Mouse (Mus musculus): ENCODE measurements at regions not wholly inside any gene's neighbourhood (a gene's known extent, or its start where the extent isn't known, plus 50 kb on each side); places are given as distances from the start of the nearest gene placed in this dataset.

DNA sequence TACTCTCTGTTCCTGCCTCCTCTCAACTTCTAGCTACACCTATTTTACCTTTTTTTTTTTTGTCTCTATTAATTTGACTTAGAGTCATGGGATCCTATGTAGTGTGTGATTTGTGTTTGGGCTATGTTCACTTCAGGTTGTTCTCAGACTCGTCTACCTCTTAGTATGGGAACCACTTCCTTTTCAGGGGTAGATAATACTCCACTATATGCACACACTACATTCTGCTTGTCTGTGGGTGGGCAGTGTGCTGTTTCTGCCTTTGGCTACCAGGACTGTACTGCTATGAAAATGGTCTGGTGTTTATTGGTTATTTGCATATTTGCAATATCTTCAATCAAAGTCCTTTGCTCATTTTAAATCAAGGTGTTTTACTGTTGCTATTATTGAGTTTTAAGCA, 71.6 kb upstream of the Cpm start:
- H3K4me3 ChIP-seq, result no peak overlapping the region
- H3K36me3 ChIP-seq (replicated peaks), result no peaks in the 10 kb centered on the region
- H3K27me3 ChIP-seq (replicated peaks), result no peaks in the 10 kb centered on the region; the same call in 1 of the 2 replicates
- no peak overlapping the region for H3K4me2 ChIP-seq
- no peak overlapping the region for H3K9ac ChIP-seq
- WGBS, result 91% methylated on average over 1 of the region's 1 CpGs
- no peaks in the 10 kb centered on the region for H3K4me1 ChIP-seq
- H3K27ac ChIP-seq, result no peak overlapping the region
- no peaks in the 10 kb centered on the region for H3K9me3 ChIP-seq
- ATAC-seq (replicated peaks), result no peak

- Histone ChIP-seq H3K4me1 (no peaks in the 10 kb centered on the region), H3K4me3 (no peak overlapping the region), H3K27me3 (replicated peaks) (no peaks in the 10 kb centered on the region; the same call in 1 of the 2 replicates), H3K4me2 (no peak overlapping the region), H3K27ac (no peak overlapping the region), H3K36me3 (replicated peaks) (no peaks in the 10 kb centered on the region), H3K9me3 (no peaks in the 10 kb centered on the region), H3K9ac (no peak overlapping the region)
- no peak for ATAC-seq (replicated peaks)
- WGBS, result 85% methylated on average over 14 of the region's 14 CpGs
Observed at GRCm38 (mm10) chr10:117556851-117557542, 72.3 kb upstream of the Cpm start.

DNA sequence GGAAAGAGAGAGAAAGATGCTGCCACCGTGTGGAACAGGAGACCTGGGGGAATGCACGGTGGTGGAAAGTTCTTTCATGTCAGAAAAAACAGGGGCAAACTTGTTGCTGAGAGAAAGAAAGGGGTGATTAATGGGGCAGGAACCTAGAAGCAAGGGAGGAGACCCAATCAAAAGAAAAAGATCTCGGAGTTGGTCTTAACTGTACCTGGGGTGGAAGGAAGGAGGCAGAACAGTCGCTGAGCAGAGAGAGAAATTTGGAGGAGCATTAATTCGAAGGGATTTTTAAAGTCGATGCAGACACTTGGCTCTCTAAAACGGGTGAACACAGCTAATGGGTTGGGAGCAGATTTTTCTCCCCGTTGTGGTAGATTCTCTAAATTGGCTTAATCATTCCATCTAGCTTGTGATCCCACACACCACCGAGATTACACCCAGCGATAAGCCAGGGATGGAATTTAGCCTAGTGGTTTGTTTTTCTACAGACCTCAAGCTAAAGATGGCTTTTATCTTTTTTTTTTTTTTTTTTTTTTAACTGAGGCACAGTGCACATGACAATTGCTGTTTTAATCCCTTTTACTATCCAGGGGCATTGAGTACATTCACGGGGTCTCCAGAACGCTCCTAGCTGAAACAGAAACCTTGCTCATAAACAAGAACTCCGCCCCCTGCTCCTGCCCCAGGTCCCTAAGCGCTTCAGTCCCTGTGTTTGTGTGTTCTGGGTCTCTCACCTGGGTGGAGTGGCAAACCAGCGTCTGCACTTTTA, 73.1 kb upstream of the Cpm start:
- 38% methylated on average over 15 of the region's 15 CpGs for WGBS
- ATAC-seq (replicated peaks), result no peak
- no peaks in the 10 kb centered on the region for H3K4me1 ChIP-seq
- H3K27ac ChIP-seq, result no peak overlapping the region
- no peak overlapping the region for H3K4me3 ChIP-seq
- no peaks in the 10 kb centered on the region for H3K36me3 ChIP-seq (replicated peaks)
- no peaks in the 10 kb centered on the region for H3K9me3 ChIP-seq
- no peak overlapping the region for H3K9ac ChIP-seq
- H3K4me2 ChIP-seq, result no peak overlapping the region
- no peaks in the 10 kb centered on the region; the same call in 1 of the 2 replicates for H3K27me3 ChIP-seq (replicated peaks)

- ATAC-seq (replicated peaks), result no peak
- H3K36me3 ChIP-seq (replicated peaks), result no peaks in the 10 kb centered on the region
- H3K4me2 ChIP-seq, result no peak overlapping the region
- no peaks in the 10 kb centered on the region for H3K9me3 ChIP-seq
- H3K27ac ChIP-seq, result no peak overlapping the region
- no peaks in the 10 kb centered on the region; the same call in 1 of the 2 replicates for H3K27me3 ChIP-seq (replicated peaks)
- no peak overlapping the region for H3K9ac ChIP-seq
- no peak overlapping the region for H3K4me3 ChIP-seq
- 87% methylated on average over 10 of the region's 10 CpGs for WGBS
- H3K4me1 ChIP-seq, result no peaks in the 10 kb centered on the region
Observed at GRCm38 (mm10) chr10:117555542-117555941, 73.8 kb upstream of the Cpm start.

DNA sequence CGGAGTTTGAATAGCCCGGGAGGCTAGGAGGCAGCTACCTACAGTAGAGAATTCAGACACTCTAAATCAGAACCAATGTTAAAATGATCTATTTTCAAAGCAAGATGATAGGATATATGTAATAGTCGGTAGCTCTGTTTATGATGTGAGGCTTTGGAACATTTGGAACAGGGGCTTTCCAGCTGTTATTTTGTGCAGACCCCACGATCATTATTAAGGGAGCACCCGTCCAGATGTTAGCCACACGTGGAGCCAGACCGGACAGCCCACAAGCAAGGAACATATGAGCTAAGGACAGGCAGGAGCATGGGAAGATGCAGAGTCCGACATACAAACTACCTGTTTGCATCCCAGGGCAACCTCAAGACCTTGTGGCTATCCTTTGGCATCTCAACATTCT, 74.3 kb upstream of the Cpm start:
- no peaks in the 10 kb centered on the region for H3K36me3 ChIP-seq (replicated peaks)
- H3K27me3 ChIP-seq (replicated peaks), result no peaks in the 10 kb centered on the region; the same call in 1 of the 2 replicates
- WGBS, result 86% methylated on average over 8 of the region's 8 CpGs
- no peaks in the 10 kb centered on the region for H3K9me3 ChIP-seq
- no peak for ATAC-seq (replicated peaks)
- no peak overlapping the region for H3K4me3 ChIP-seq
- H3K4me1 ChIP-seq, result no peaks in the 10 kb centered on the region
- H3K9ac ChIP-seq, result no peak overlapping the region
- H3K27ac ChIP-seq, result no peak overlapping the region
- no peak overlapping the region for H3K4me2 ChIP-seq

DNA sequence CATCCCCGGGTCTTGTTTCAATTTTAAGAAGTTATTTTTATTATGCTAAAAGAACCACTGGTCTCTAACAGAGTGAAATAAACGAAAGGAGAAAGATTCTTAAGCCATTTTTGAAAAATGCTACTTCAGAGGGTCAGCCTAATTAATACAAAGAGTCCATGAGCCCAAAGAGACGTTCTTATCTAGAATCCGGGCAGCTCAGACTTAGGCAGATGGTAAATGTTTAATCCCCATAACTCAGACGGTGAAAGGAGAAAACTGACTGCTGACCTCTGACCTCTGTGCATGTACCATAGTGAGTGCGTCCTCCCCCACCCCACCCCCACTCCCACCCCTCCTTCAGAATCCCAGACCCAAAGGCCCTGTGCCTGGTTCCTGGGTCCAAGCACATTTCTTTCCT, 74.8 kb upstream of the Cpm start:
- Histone ChIP-seq H3K9me3 (no peaks in the 10 kb centered on the region), H3K4me2 (no peak overlapping the region), H3K27ac (no peak overlapping the region), H3K4me1 (no peaks in the 10 kb centered on the region), H3K9ac (no peak overlapping the region), H3K27me3 (replicated peaks) (no peaks in the 10 kb centered on the region; the same call in 1 of the 2 replicates), H3K4me3 (no peak overlapping the region), H3K36me3 (replicated peaks) (no peaks in the 10 kb centered on the region)
- WGBS, result 47% methylated on average over 6 of the region's 6 CpGs
- no peak for ATAC-seq (replicated peaks)

DNA sequence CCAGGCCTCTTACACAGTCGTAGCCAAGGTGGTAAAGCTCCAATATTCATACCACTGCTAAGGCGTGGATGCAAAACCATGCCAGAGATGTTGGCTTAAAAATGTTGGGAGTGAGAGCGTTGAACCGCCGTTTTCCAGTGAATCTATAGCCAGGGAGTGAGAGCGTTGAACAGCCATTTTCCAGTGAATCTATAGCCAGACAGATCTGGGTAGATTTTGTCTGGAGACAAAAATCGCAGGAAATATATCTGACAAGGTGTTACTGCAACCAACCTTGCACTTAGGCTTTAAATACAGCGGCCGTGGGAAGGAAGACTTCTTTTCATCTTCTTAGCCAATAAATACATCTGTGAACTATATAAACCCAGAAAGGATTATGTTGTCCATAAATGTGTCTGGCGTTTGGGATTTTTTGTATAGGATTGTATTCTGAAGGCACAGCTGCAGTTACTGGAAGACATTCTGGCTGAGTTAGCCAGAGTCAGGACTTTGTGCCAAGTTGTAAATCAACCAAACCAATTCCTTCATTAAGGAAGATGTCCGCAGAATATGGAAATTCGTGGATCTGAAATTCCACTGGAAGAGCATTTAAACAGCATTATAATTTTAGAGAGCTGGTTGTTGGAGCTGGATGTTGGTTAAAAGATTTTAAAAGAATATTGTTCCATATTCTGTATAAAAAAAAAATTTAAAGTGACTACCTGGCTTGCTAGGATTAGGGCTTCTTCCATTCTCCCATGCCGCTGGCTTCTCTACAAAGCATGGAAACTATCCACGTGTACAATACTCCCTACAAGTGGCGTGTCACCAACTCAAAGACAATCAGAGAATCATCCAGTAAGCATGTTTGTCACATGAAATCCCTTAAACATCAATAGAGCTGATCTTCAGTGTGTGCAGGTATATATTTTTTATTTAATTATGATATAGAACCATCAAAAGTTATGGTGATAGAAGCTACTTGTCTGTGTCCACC, 75.8 kb upstream of the Cpm start:
- no peaks in the 10 kb centered on the region for H3K36me3 ChIP-seq (replicated peaks)
- WGBS, result 87% methylated on average over 15 of the region's 15 CpGs
- no peaks in the 10 kb centered on the region; the same call in 1 of the 2 replicates for H3K27me3 ChIP-seq (replicated peaks)
- ATAC-seq (replicated peaks), result no peak
- H3K4me1 ChIP-seq, result no peaks in the 10 kb centered on the region
- H3K9ac ChIP-seq, result no peak overlapping the region
- no peak overlapping the region for H3K4me2 ChIP-seq
- no peak overlapping the region for H3K4me3 ChIP-seq
- H3K9me3 ChIP-seq, result no peaks in the 10 kb centered on the region
- no peak overlapping the region for H3K27ac ChIP-seq

DNA sequence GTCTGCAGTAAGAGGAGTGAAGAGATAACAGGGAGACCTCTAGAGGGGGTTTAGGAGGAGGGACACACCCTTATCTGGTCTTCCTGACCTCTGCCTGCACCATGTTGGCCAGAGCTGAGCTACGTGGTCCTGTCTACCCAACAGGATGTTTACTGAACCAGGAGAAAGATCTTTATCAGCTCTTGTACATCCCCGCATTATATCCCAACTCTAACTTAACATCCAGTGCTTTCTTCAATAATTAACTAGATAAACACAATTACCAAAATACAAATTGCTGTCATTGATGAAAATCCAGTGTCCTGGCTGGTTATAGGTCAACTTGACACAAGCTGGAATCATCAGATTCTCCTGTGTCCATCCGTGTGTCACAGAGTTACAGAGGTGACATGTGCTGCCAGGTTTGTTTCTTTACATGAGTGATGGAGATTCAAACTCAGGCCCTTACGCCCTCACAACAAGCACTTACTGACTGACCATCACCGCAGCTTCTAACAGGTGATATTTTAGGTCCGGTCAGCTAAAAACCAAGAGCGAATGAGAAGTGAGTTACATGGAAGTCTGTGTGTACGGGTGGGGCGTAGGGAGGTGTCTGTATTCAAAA, 77.1 kb upstream of the Cpm start:
- no peaks in the 10 kb centered on the region for H3K27me3 ChIP-seq (replicated peaks)
- no peak overlapping the region for H3K9ac ChIP-seq
- WGBS, result 94% methylated on average over 9 of the region's 9 CpGs
- no peaks in the 10 kb centered on the region for H3K36me3 ChIP-seq (replicated peaks)
- H3K27ac ChIP-seq, result no peak overlapping the region
- no peaks in the 10 kb centered on the region for H3K9me3 ChIP-seq
- no peak for ATAC-seq (replicated peaks)
- H3K4me1 ChIP-seq, result no peaks in the 10 kb centered on the region
- H3K4me3 ChIP-seq, result no peak overlapping the region
- H3K4me2 ChIP-seq, result no peak overlapping the region

- no peak for ATAC-seq (replicated peaks)
- H3K9ac ChIP-seq, result no peak overlapping the region
- WGBS, result 92% methylated on average over 13 of the region's 13 CpGs
Observed at GRCm38 (mm10) chr10:117551234-117552048, 77.9 kb upstream of the Cpm start.

DNA sequence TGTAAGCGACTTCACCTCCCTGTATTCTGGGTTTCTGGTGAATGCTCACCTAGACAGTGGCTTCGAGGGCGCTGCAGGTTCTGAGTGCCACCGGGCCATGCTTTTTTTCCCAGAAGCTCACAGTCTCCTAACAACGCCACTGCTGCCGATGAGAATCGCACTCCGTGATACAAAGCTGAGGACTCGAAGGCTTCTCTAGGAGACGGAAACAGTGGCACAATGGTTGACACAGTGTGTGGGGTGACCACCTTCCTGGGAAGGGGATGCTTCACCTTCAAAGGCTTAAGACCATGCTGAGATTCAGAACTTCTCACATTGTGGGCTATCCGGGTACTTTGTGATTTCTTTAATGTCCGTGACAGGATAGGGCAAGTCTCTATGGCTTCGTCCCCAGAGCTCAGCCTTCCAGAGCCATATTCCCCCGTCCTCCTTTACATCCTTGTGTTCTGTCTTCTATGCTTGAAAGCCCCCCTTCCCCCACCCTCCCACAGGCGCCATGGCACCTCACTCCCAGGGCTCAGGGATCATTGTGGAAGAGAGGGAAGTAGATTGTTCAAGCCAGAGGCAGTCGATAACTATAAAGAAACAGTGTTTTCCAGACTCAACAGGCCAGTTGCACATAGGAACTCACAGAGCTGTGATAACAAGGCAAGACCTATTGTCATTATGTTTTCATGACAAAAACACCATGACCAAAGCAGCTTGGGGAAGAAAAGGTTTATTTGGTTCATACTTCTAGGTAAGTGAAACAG, 79.3 kb upstream of the Cpm start:
- H3K4me2 ChIP-seq, result no peak overlapping the region
- ATAC-seq (replicated peaks), result no peak
- no peaks in the 10 kb centered on the region for H3K9me3 ChIP-seq
- no peaks in the 10 kb centered on the region for H3K36me3 ChIP-seq (replicated peaks)
- H3K27ac ChIP-seq, result no peak overlapping the region
- H3K9ac ChIP-seq, result no peak overlapping the region
- H3K27me3 ChIP-seq (replicated peaks), result no peaks in the 10 kb centered on the region
- no peak overlapping the region for H3K4me3 ChIP-seq
- 76% methylated on average over 16 of the region's 16 CpGs for WGBS
- no peaks in the 10 kb centered on the region for H3K4me1 ChIP-seq

More at GRCm38 (mm10) chr10:117551234-117552048, 77.9 kb upstream of the Cpm start:
- Histone ChIP-seq H3K4me2 (no peak overlapping the region), H3K36me3 (replicated peaks) (no peaks in the 10 kb centered on the region), H3K4me3 (no peak overlapping the region), H3K27ac (no peak overlapping the region), H3K9me3 (no peaks in the 10 kb centered on the region), H3K27me3 (replicated peaks) (no peaks in the 10 kb centered on the region), H3K4me1 (no peaks in the 10 kb centered on the region)

- no peak overlapping the region for H3K4me2 ChIP-seq
- 90% methylated on average over 4 of the region's 4 CpGs for WGBS
- no peak overlapping the region for H3K9ac ChIP-seq
- no peak overlapping the region for H3K4me3 ChIP-seq
- no peak overlapping the region for H3K27ac ChIP-seq
- no peak for ATAC-seq (replicated peaks)
- H3K9me3 ChIP-seq, result no peaks in the 10 kb centered on the region
- no peaks in the 10 kb centered on the region for H3K4me1 ChIP-seq
- no peaks in the 10 kb centered on the region for H3K27me3 ChIP-seq (replicated peaks)
- no peaks in the 10 kb centered on the region for H3K36me3 ChIP-seq (replicated peaks)
Observed at GRCm38 (mm10) chr10:117549506-117549830, 79.8 kb upstream of the Cpm start.

All from midbrain, embryonic 15.5 days (tissue).